Mouse (Mus musculus): ENCODE data around the gene Plekha6. TPM values are rescaled to one million over a fixed set of nuclear protein-coding genes. Genes with fewer than 3 reads are reported as not detected.
A peak's percentile ranks its signal among the peaks of the same experiment; 100 is the strongest.

The Plekha6 gene
- polyA plus RNA-seq, 1 experiment from 2014 or later, result 3.2 TPM

- no peak for ATAC-seq
- no peaks in the 10 kb centered on the region for H3K36me3 ChIP-seq (ENCODE audit: insufficient read depth, low read length)
- 78% methylated on average over 7 of the region's 7 CpGs for WGBS
Observed at GRCm38 (mm10) chr1:133263134-133263533, 99.1 kb downstream of the Plekha6 start.

GRCm38 (mm10) chr1:133264367-133264766 is 100.4 kb downstream of the Plekha6 start:
- Histone ChIP-seq H3K4me2 (replicated peaks; ENCODE audit: low read depth, low read length) (no peak overlapping the region), H3K27me3 (replicated peaks; ENCODE audit: insufficient read depth, low read length) (no peaks in the 10 kb centered on the region), H3K4me3 (ENCODE audit: low read depth, low read length) (no peak overlapping the region), H3K9me3 (ENCODE audit: low read length) (no peaks in the 10 kb centered on the region), H3K4me1 (ENCODE audit: insufficient read depth, low read depth, low read length) (no peaks in the 10 kb centered on the region), H3K9ac (replicated peaks; ENCODE audit: low read depth) (no peak overlapping the region), H3K27ac (ENCODE audit: low read length) (no peak overlapping the region), H3K36me3 (ENCODE audit: insufficient read depth, low read length) (no peaks in the 10 kb centered on the region)
- WGBS, result 68% methylated on average over 12 of the region's 12 CpGs
- no peak for ATAC-seq
- DNase-seq (ENCODE audit: low spot score), result no peak
- TF ChIP-seq CTCF (IDR thresholded peaks at IDR 0.05), result no peak
- TF ChIP-seq EP300 (IDR thresholded peaks at IDR 0.05), result no peak

More at GRCm38 (mm10) chr1:133263134-133263533, 99.1 kb downstream of the Plekha6 start:
- no peak overlapping the region for H3K9ac ChIP-seq (replicated peaks; ENCODE audit: low read depth)
- H3K4me2 ChIP-seq (replicated peaks; ENCODE audit: low read depth, low read length), result no peak overlapping the region
- no peaks in the 10 kb centered on the region for H3K27me3 ChIP-seq (replicated peaks; ENCODE audit: insufficient read depth, low read length)
- H3K4me1 ChIP-seq (ENCODE audit: insufficient read depth, low read depth, low read length), result no peaks in the 10 kb centered on the region
- no peak overlapping the region for H3K27ac ChIP-seq (ENCODE audit: low read length)
- DNase-seq (ENCODE audit: low spot score), result no peak
- H3K9me3 ChIP-seq (ENCODE audit: low read length), result no peaks in the 10 kb centered on the region
- no peak overlapping the region for H3K4me3 ChIP-seq (ENCODE audit: low read depth, low read length)
- no peak for TF ChIP-seq CTCF (IDR thresholded peaks at IDR 0.05)
- no peak for TF ChIP-seq EP300 (IDR thresholded peaks at IDR 0.05)

GRCm38 (mm10) chr1:133265114-133265766 is 101.2 kb downstream of the Plekha6 start:
- H3K4me3 ChIP-seq (ENCODE audit: low read depth, low read length), result no peak overlapping the region
- DNase-seq (ENCODE audit: low spot score), result no peak
- no peak overlapping the region for H3K27ac ChIP-seq (ENCODE audit: low read length)
- peak; percentile 40 for ATAC-seq
- H3K27me3 ChIP-seq (replicated peaks; ENCODE audit: insufficient read depth, low read length), result no peaks in the 10 kb centered on the region
- TF ChIP-seq CTCF (IDR thresholded peaks at IDR 0.05) (peak; percentile 55), EP300 (IDR thresholded peaks at IDR 0.05) (no peak)
- no peaks in the 10 kb centered on the region for H3K36me3 ChIP-seq (ENCODE audit: insufficient read depth, low read length)
- no peak overlapping the region for H3K4me2 ChIP-seq (replicated peaks; ENCODE audit: low read depth, low read length)
- no peak overlapping the region for H3K9ac ChIP-seq (replicated peaks; ENCODE audit: low read depth)
- 27% methylated on average over 11 of the region's 11 CpGs for WGBS
- no peaks in the 10 kb centered on the region for H3K4me1 ChIP-seq (ENCODE audit: insufficient read depth, low read depth, low read length)
- no peaks in the 10 kb centered on the region for H3K9me3 ChIP-seq (ENCODE audit: low read length)

- DNase-seq (ENCODE audit: low spot score) (no peak), ATAC-seq (no peak)
- Histone ChIP-seq H3K27me3 (replicated peaks; ENCODE audit: insufficient read depth, low read length) (no peaks in the 10 kb centered on the region), H3K4me1 (ENCODE audit: insufficient read depth, low read depth, low read length) (no peaks in the 10 kb centered on the region), H3K9me3 (ENCODE audit: low read length) (no peaks in the 10 kb centered on the region), H3K27ac (ENCODE audit: low read length) (no peak overlapping the region), H3K4me3 (ENCODE audit: low read depth, low read length) (no peak overlapping the region), H3K36me3 (ENCODE audit: insufficient read depth, low read length) (no peaks in the 10 kb centered on the region), H3K9ac (replicated peaks; ENCODE audit: low read depth) (no peak overlapping the region), H3K4me2 (replicated peaks; ENCODE audit: low read depth, low read length) (no peak overlapping the region)
- TF ChIP-seq EP300 (IDR thresholded peaks at IDR 0.05) (no peak), CTCF (IDR thresholded peaks at IDR 0.05) (no peak)
- 72% methylated on average over 3 of the region's 3 CpGs for WGBS
Observed at GRCm38 (mm10) chr1:133267094-133267493, 103.1 kb downstream of the Plekha6 start.

GRCm38 (mm10) chr1:133267813-133268492 is 103.9 kb downstream of the Plekha6 start:
- 43% methylated on average over 10 of the region's 10 CpGs for WGBS
- no peak for ATAC-seq
- Histone ChIP-seq H3K4me1 (ENCODE audit: insufficient read depth, low read depth, low read length) (no peaks in the 10 kb centered on the region), H3K9ac (replicated peaks; ENCODE audit: low read depth) (no peak overlapping the region), H3K9me3 (ENCODE audit: low read length) (no peaks in the 10 kb centered on the region), H3K4me2 (replicated peaks; ENCODE audit: low read depth, low read length) (no peak overlapping the region), H3K27ac (ENCODE audit: low read length) (no peak overlapping the region), H3K4me3 (ENCODE audit: low read depth, low read length) (no peak overlapping the region), H3K27me3 (replicated peaks; ENCODE audit: insufficient read depth, low read length) (no peaks in the 10 kb centered on the region), H3K36me3 (ENCODE audit: insufficient read depth, low read length) (no peaks in the 10 kb centered on the region)
- TF ChIP-seq CTCF (IDR thresholded peaks at IDR 0.05) (no peak), EP300 (IDR thresholded peaks at IDR 0.05) (no peak)
- no peak for DNase-seq (ENCODE audit: low spot score)

- no peak overlapping the region for H3K9ac ChIP-seq (replicated peaks; ENCODE audit: low read depth)
Observed at GRCm38 (mm10) chr1:133268503-133268902, 104.5 kb downstream of the Plekha6 start.

More at GRCm38 (mm10) chr1:133268503-133268902, 104.5 kb downstream of the Plekha6 start:
- TF ChIP-seq EP300 (IDR thresholded peaks at IDR 0.05) (no peak), CTCF (IDR thresholded peaks at IDR 0.05) (peak; percentile 65)
- WGBS, result 69% methylated on average over 3 of the region's 3 CpGs
- no peaks in the 10 kb centered on the region for H3K9me3 ChIP-seq (ENCODE audit: low read length)
- H3K36me3 ChIP-seq (ENCODE audit: insufficient read depth, low read length), result no peaks in the 10 kb centered on the region
- no peak overlapping the region for H3K4me3 ChIP-seq (ENCODE audit: low read depth, low read length)
- no peak overlapping the region for H3K27ac ChIP-seq (ENCODE audit: low read length)
- no peak; the same call in 1 of the 2 replicates for ATAC-seq
- no peak for DNase-seq (ENCODE audit: low spot score)
- no peak overlapping the region for H3K4me2 ChIP-seq (replicated peaks; ENCODE audit: low read depth, low read length)
- H3K27me3 ChIP-seq (replicated peaks; ENCODE audit: insufficient read depth, low read length), result no peaks in the 10 kb centered on the region
- H3K4me1 ChIP-seq (ENCODE audit: insufficient read depth, low read depth, low read length), result no peaks in the 10 kb centered on the region

Data from lung, postnatal 0 days (tissue).